Mouse (Mus musculus) small intestine, adult 2 months (tissue): ENCODE measurements around the gene Abcb10.

ENCODE experiments used
- CTCF ChIP-seq: fragments of 200-500 bp; IDR thresholded peaks from 2 replicates; pipeline ENCODE4 v1.5.1; 2012; ENCODE audit warnings: low read depth, mild to moderate bottlenecking, control low read depth, inconsistent platforms, low read length, moderate library complexity, mixed read lengths; ENCODE audit not compliant: insufficient replicate concordance, insufficient read length; ENCODE audit errors: extremely low read depth
- POLR2A ChIP-seq: fragments of 200-500 bp; IDR thresholded peaks from 2 replicates; pipeline ENCODE4 v1.6.1; 2012; ENCODE audit warnings: low read depth, mild to moderate bottlenecking, control low read depth, inconsistent platforms, low read length, moderate library complexity

DNA sequence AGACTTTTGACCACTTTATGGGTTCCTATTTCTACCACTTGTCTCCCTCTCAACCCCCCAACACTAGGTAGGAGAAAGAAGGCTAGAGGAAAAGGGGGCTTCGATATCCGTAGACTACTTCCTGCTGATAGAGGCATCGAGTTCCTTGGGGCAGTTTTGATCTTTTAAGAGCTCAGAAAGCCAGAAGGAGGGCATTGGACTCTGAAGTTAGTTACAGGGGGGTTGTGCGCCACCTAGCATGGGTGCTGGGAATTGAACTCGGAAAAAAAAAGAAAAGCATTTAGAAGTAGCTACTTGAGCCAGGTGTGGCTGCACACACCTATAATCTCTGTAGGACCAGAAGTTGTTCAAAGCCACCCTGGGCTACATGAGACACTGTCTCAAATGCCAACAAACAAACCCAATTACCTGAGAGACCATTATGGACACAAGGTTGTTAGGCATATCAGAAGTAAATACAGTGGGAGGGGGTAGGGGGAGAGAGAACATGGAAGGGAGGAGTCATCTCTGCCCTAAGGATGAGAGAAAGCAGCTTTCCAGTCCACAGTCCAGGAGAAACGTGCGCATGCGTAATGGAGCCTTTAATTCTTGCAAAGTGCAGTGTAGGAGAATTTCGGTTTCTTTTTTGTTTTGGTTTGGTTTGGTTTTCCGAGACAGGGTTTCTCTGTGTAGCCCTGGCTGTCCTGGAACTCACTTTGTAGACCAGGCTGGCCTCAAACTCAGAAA is 32.7 kb downstream of the Abcb10 start:
- TF ChIP-seq POLR2A (no peak), CTCF (peak; percentile 59; the same call in 1 of the 2 replicates)
